Mouse (Mus musculus): ENCODE data around the gene Arhgap10. TPM values are rescaled to one million over a fixed set of nuclear protein-coding genes. Genes with fewer than 3 reads are reported as not detected.

Gene Arhgap10
- polyA plus RNA-seq, 1 experiment from 2014 or later: 33.4 TPM

GRCm38 (mm10) chr8:77481791-77482190 lies 36.0 kb downstream of the Arhgap10 start:
- H3K4me1 ChIP-seq (ENCODE audit: control insufficient read depth, insufficient read depth, low read length): peaks cover 50% of the 10 kb centered on the region
- H3K36me3 ChIP-seq (ENCODE audit: control insufficient read depth, insufficient read depth, low read length): no peaks in the 10 kb centered on the region
- H3K27me3 ChIP-seq (ENCODE audit: control insufficient read depth, insufficient read depth, low read length): no peaks in the 10 kb centered on the region
- ATAC-seq (ENCODE audit: insufficient read depth, low FRiP score): no peak
- WGBS: 63% methylated on average over 6 of the region's 6 CpGs
- no peak overlapping the region for H3K4me2 ChIP-seq (ENCODE audit: low read depth, low read length)
- H3K27ac ChIP-seq (ENCODE audit: low read length): 0 out of 2 replicates have a peak overlapping the region, but pooled peaks have one; percentile 30
- no peak overlapping the region for H3K4me3 ChIP-seq (replicated peaks; ENCODE audit: low read length)
- H3K9me3 ChIP-seq (replicated peaks; ENCODE audit: control insufficient read depth, low read length): no peaks in the 10 kb centered on the region
- no peak overlapping the region for H3K9ac ChIP-seq (ENCODE audit: low read length)

GRCm38 (mm10) chr8:77479995-77480394 lies 37.8 kb downstream of the Arhgap10 start:
- 82% methylated on average over 9 of the region's 9 CpGs for WGBS

GRCm38 (mm10) chr8:77478913-77479273 lies 38.9 kb downstream of the Arhgap10 start:
- Histone ChIP-seq H3K36me3 (ENCODE audit: control insufficient read depth, insufficient read depth, low read length) (no peaks in the 10 kb centered on the region), H3K4me1 (ENCODE audit: control insufficient read depth, insufficient read depth, low read length) (peaks cover 43% of the 10 kb centered on the region), H3K27me3 (ENCODE audit: control insufficient read depth, insufficient read depth, low read length) (no peaks in the 10 kb centered on the region), H3K9me3 (replicated peaks; ENCODE audit: control insufficient read depth, low read length) (no peaks in the 10 kb centered on the region), H3K27ac (ENCODE audit: low read length) (peak overlapping the region; percentile 61), H3K4me2 (ENCODE audit: low read depth, low read length) (no peak overlapping the region), H3K9ac (ENCODE audit: low read length) (no peak overlapping the region), H3K4me3 (replicated peaks; ENCODE audit: low read length) (no peak overlapping the region)
- WGBS: 43% methylated on average over 2 of the region's 2 CpGs
- peak; percentile 87 for ATAC-seq (ENCODE audit: insufficient read depth, low FRiP score)

More at GRCm38 (mm10) chr8:77479995-77480394, 37.8 kb downstream of the Arhgap10 start:
- 0 out of 2 replicates have a peak overlapping the region, but pooled peaks have one; percentile 17 for H3K27ac ChIP-seq (ENCODE audit: low read length)
- no peaks in the 10 kb centered on the region for H3K27me3 ChIP-seq (ENCODE audit: control insufficient read depth, insufficient read depth, low read length)
- H3K4me2 ChIP-seq (ENCODE audit: low read depth, low read length): no peak overlapping the region
- no peak overlapping the region for H3K4me3 ChIP-seq (replicated peaks; ENCODE audit: low read length)
- H3K9me3 ChIP-seq (replicated peaks; ENCODE audit: control insufficient read depth, low read length): no peaks in the 10 kb centered on the region
- H3K36me3 ChIP-seq (ENCODE audit: control insufficient read depth, insufficient read depth, low read length): no peaks in the 10 kb centered on the region
- H3K4me1 ChIP-seq (ENCODE audit: control insufficient read depth, insufficient read depth, low read length): peaks cover 44% of the 10 kb centered on the region
- ATAC-seq (ENCODE audit: insufficient read depth, low FRiP score): no peak
- H3K9ac ChIP-seq (ENCODE audit: low read length): no peak overlapping the region

GRCm38 (mm10) chr8:77478155-77478912 lies 39.4 kb downstream of the Arhgap10 start:
- Histone ChIP-seq H3K4me2 (ENCODE audit: low read depth, low read length) (no peak overlapping the region), H3K36me3 (ENCODE audit: control insufficient read depth, insufficient read depth, low read length) (no peaks in the 10 kb centered on the region), H3K27ac (ENCODE audit: low read length) (peak overlapping the region; percentile 61), H3K4me3 (replicated peaks; ENCODE audit: low read length) (no peak overlapping the region), H3K4me1 (ENCODE audit: control insufficient read depth, insufficient read depth, low read length) (peaks cover 43% of the 10 kb centered on the region), H3K27me3 (ENCODE audit: control insufficient read depth, insufficient read depth, low read length) (no peaks in the 10 kb centered on the region), H3K9ac (ENCODE audit: low read length) (no peak overlapping the region), H3K9me3 (replicated peaks; ENCODE audit: control insufficient read depth, low read length) (no peaks in the 10 kb centered on the region)
- WGBS: 68% methylated on average over 12 of the region's 12 CpGs
- peak; percentile 61 for ATAC-seq (ENCODE audit: insufficient read depth, low FRiP score)

GRCm38 (mm10) chr8:77477684-77478083 lies 40.1 kb downstream of the Arhgap10 start:
- Histone ChIP-seq H3K4me2 (ENCODE audit: low read depth, low read length) (no peak overlapping the region), H3K9ac (ENCODE audit: low read length) (no peak overlapping the region), H3K27ac (ENCODE audit: low read length) (peak overlapping the region; percentile 61), H3K4me3 (replicated peaks; ENCODE audit: low read length) (no peak overlapping the region), H3K36me3 (ENCODE audit: control insufficient read depth, insufficient read depth, low read length) (no peaks in the 10 kb centered on the region), H3K9me3 (replicated peaks; ENCODE audit: control insufficient read depth, low read length) (no peaks in the 10 kb centered on the region), H3K4me1 (ENCODE audit: control insufficient read depth, insufficient read depth, low read length) (peaks cover 49% of the 10 kb centered on the region), H3K27me3 (ENCODE audit: control insufficient read depth, insufficient read depth, low read length) (no peaks in the 10 kb centered on the region)
- WGBS: 70% methylated on average over 12 of the region's 12 CpGs
- no peak for ATAC-seq (ENCODE audit: insufficient read depth, low FRiP score)

GRCm38 (mm10) chr8:77474614-77475013 lies 43.1 kb downstream of the Arhgap10 start:
- peaks cover 41% of the 10 kb centered on the region for H3K4me1 ChIP-seq (ENCODE audit: control insufficient read depth, insufficient read depth, low read length)
- H3K27ac ChIP-seq (ENCODE audit: low read length): no peak overlapping the region
- no peaks in the 10 kb centered on the region for H3K36me3 ChIP-seq (ENCODE audit: control insufficient read depth, insufficient read depth, low read length)
- 95% methylated on average over 5 of the region's 5 CpGs for WGBS
- H3K4me3 ChIP-seq (replicated peaks; ENCODE audit: low read length): no peak overlapping the region
- no peaks in the 10 kb centered on the region for H3K27me3 ChIP-seq (ENCODE audit: control insufficient read depth, insufficient read depth, low read length)
- no peak for ATAC-seq (ENCODE audit: insufficient read depth, low FRiP score)
- H3K9ac ChIP-seq (ENCODE audit: low read length): no peak overlapping the region
- no peaks in the 10 kb centered on the region for H3K9me3 ChIP-seq (replicated peaks; ENCODE audit: control insufficient read depth, low read length)
- H3K4me2 ChIP-seq (ENCODE audit: low read depth, low read length): no peak overlapping the region

DNA sequence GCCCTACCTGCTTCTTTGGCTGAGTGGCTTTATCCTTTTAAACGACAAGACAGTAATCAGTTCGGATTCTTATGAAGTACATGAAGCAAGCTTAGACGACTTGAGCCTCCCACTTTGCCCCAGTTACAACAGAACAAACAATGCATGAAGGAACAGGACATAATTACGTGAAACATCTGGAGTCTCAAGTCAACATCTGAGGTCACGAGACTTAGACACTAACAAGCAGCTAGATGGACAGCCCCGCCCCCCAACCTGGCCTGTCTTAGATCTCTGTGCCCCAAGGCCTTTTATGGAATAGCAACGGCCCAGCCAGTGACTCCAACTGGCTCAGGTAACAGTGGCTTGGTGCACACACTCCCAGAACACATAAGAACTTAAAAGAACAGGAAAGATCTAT lies 44.0 kb downstream of the Arhgap10 start:
- no peak for ATAC-seq (ENCODE audit: insufficient read depth, low FRiP score)
- Histone ChIP-seq H3K4me2 (ENCODE audit: low read depth, low read length) (no peak overlapping the region; the same call in 1 of the 2 replicates), H3K27me3 (ENCODE audit: control insufficient read depth, insufficient read depth, low read length) (no peaks in the 10 kb centered on the region), H3K36me3 (ENCODE audit: control insufficient read depth, insufficient read depth, low read length) (no peaks in the 10 kb centered on the region), H3K4me1 (ENCODE audit: control insufficient read depth, insufficient read depth, low read length) (peaks cover 34% of the 10 kb centered on the region), H3K4me3 (replicated peaks; ENCODE audit: low read length) (no peak overlapping the region), H3K9me3 (replicated peaks; ENCODE audit: control insufficient read depth, low read length) (no peaks in the 10 kb centered on the region), H3K27ac (ENCODE audit: low read length) (peak overlapping the region; percentile 73), H3K9ac (ENCODE audit: low read length) (0 out of 2 replicates have a peak overlapping the region, but pooled peaks have one; percentile 23)
- WGBS: 22% methylated on average over 7 of the region's 7 CpGs

DNA sequence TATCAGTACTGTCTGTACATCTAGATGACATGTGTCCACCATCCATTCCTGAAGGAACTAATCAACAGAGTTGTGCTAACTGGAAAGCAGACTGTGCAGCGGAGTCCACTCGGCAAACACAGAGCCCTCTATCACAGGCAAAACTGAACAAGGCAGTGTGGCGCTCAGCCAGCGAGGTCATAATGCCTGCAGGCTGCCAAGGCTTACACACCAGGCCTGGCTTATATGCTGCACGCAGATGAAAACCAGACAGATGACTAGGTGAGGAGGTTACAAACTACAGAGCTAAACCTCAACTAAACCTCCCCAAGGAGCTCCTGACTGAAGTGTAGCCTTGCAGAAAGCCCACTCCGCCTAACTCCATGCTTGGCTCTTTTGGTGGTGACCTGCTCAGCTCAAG lies 44.4 kb downstream of the Arhgap10 start:
- Histone ChIP-seq H3K4me2 (ENCODE audit: low read depth, low read length) (no peak overlapping the region; the same call in 1 of the 2 replicates), H3K4me3 (replicated peaks; ENCODE audit: low read length) (no peak overlapping the region), H3K27ac (ENCODE audit: low read length) (peak overlapping the region; percentile 73), H3K9ac (ENCODE audit: low read length) (0 out of 2 replicates have a peak overlapping the region, but pooled peaks have one; percentile 23), H3K27me3 (ENCODE audit: control insufficient read depth, insufficient read depth, low read length) (no peaks in the 10 kb centered on the region), H3K36me3 (ENCODE audit: control insufficient read depth, insufficient read depth, low read length) (0 out of 2 replicates have a peak, but pooled peaks cover 2% of the 10 kb centered on the region), H3K4me1 (ENCODE audit: control insufficient read depth, insufficient read depth, low read length) (peaks cover 30% of the 10 kb centered on the region), H3K9me3 (replicated peaks; ENCODE audit: control insufficient read depth, low read length) (no peaks in the 10 kb centered on the region)
- 34% methylated on average over 6 of the region's 6 CpGs for WGBS
- ATAC-seq (ENCODE audit: insufficient read depth, low FRiP score): peak; percentile 83

- Histone ChIP-seq H3K4me3 (replicated peaks; ENCODE audit: low read length) (no peak overlapping the region), H3K27me3 (ENCODE audit: control insufficient read depth, insufficient read depth, low read length) (no peaks in the 10 kb centered on the region), H3K4me1 (ENCODE audit: control insufficient read depth, insufficient read depth, low read length) (no peaks in the 10 kb centered on the region), H3K9ac (ENCODE audit: low read length) (no peak overlapping the region), H3K4me2 (ENCODE audit: low read depth, low read length) (no peak overlapping the region), H3K36me3 (ENCODE audit: control insufficient read depth, insufficient read depth, low read length) (no peaks in the 10 kb centered on the region), H3K27ac (ENCODE audit: low read length) (no peak overlapping the region), H3K9me3 (replicated peaks; ENCODE audit: control insufficient read depth, low read length) (no peaks in the 10 kb centered on the region)
- ATAC-seq (ENCODE audit: insufficient read depth, low FRiP score): no peak
- 84% methylated on average over 6 of the region's 6 CpGs for WGBS
These were observed 56.4 kb downstream of the Arhgap10 start for GRCm38 (mm10) chr8:77461392-77461791.

All from stomach, embryonic 16.5 days (tissue).